ENCODE assay signal across 18 mouse cellular contexts in genomic region chr11:51768296-51768695, GRCm38 (mm10). TPM values are rescaled to one million over a fixed set of nuclear protein-coding genes. Genes with fewer than 3 reads are reported as not detected.
A peak's percentile ranks its signal among the peaks of the same experiment; 100 is the strongest.
DNase-seq lines count a peak whose midpoint lies in the region; ATAC-seq and TF ChIP-seq lines count a peak whose summit lies in the region.
"Had no signal": no experiment of that assay in that cellular context is flagged by ENCODE, and none has a peak within 500 bp of the region (broad histone marks: within the 10 kb centered on the region; RNA-seq: fewer than 3 reads in every experiment).

No protein-coding gene starts in this region.

- peak overlapping the region; percentile 56 for H3K4me3 ChIP-seq in gastrocnemius, adult 2 months
- no peak overlapping the region for H3K4me3 ChIP-seq in intestine, postnatal 0 days (ENCODE audit: low read depth, low read length)
- H3K4me3 ChIP-seq in stomach, embryonic 16.5 days (replicated peaks; ENCODE audit: low read length) = no peak overlapping the region
- H3K4me3 ChIP-seq: forebrain, embryonic 15.5 days; heart, embryonic 10.5 days; midbrain, embryonic 13.5 days had no signal

- intact Hi-C loops in gastrocnemius, adult 2 months (cut with DNase I) = loop anchor here (5.0 kb wide), 1 partner anchor 34 kb away; no protein-coding TSS in a partner anchor
- intact Hi-C loops in gastrocnemius, postnatal 36 days (cut with DNase I) = loop anchor here (5.0 kb wide), 1 partner anchor 34 kb away; no protein-coding TSS in a partner anchor

- H3K9me3 ChIP-seq in intestine, postnatal 0 days (ENCODE audit: control insufficient read depth) = no peaks in the 10 kb centered on the region
- H3K9me3 ChIP-seq in stomach, embryonic 16.5 days (replicated peaks; ENCODE audit: control insufficient read depth, low read length) = no peaks in the 10 kb centered on the region
- H3K9me3 ChIP-seq: forebrain, embryonic 15.5 days; heart, embryonic 10.5 days; midbrain, embryonic 13.5 days had no signal

- peak overlapping the region; percentile 99 for H3K27ac ChIP-seq in gastrocnemius, adult 2 months
- H3K27ac ChIP-seq in intestine, postnatal 0 days (ENCODE audit: low read depth, low read length) = peak overlapping the region; percentile 89
- H3K27ac ChIP-seq in stomach, embryonic 16.5 days (ENCODE audit: low read length) = peak overlapping the region; percentile 34
- H3K27ac ChIP-seq: forebrain, embryonic 15.5 days; heart, embryonic 10.5 days; midbrain, embryonic 13.5 days had no signal

- H3K27me3 ChIP-seq in intestine, postnatal 0 days (replicated peaks; ENCODE audit: control insufficient read depth, insufficient read depth, low read length) = no peaks in the 10 kb centered on the region
- H3K27me3 ChIP-seq in stomach, embryonic 16.5 days (ENCODE audit: control insufficient read depth, insufficient read depth, low read length) = no peaks in the 10 kb centered on the region
- H3K27me3 ChIP-seq: forebrain, embryonic 15.5 days; midbrain, embryonic 13.5 days had no signal

- no peaks in the 10 kb centered on the region for H3K4me1 ChIP-seq in intestine, postnatal 0 days (replicated peaks; ENCODE audit: control insufficient read depth, insufficient read depth, low read length)
- H3K4me1 ChIP-seq in stomach, embryonic 16.5 days (ENCODE audit: control insufficient read depth, insufficient read depth, low read length) = peaks cover 10% of the 10 kb centered on the region

- WGBS in intestine, postnatal 0 days = 35% methylated on average over 5 of the region's 5 CpGs
- 59% methylated on average over 5 of the region's 5 CpGs for WGBS in stomach, embryonic 16.5 days

- H3K36me3 ChIP-seq in intestine, postnatal 0 days (ENCODE audit: control insufficient read depth, insufficient read depth) = no peaks in the 10 kb centered on the region; the same call in 1 of the 2 replicates
- H3K36me3 ChIP-seq in stomach, embryonic 16.5 days (ENCODE audit: control insufficient read depth, insufficient read depth, low read length) = no peaks in the 10 kb centered on the region
- H3K36me3 ChIP-seq: forebrain, embryonic 15.5 days; midbrain, embryonic 13.5 days had no signal

- no peak for TF ChIP-seq CTCF in gastrocnemius, adult 2 months (IDR thresholded peaks at IDR 0.05)
- TF ChIP-seq CTCF in intestine, postnatal 0 days (IDR thresholded peaks at IDR 0.05; ENCODE audit: low read depth) = no peak

- DNase-seq in gastrocnemius, adult 2 months = peak; percentile 37
- no peak for DNase-seq in gastrocnemius, postnatal 36 days
- DNase-seq in kidney, postnatal 36 days = peak; percentile 24 to 48
- DNase-seq in kidney, postnatal 14 days = no peak
- no peak for DNase-seq in embryo, embryonic 9.5 days (ENCODE audit: extremely low spot score)
- no peak for DNase-seq in lung, adult 18-20 months
- DNase-seq: adrenal gland, postnatal 36 days; cerebellum, postnatal 14 days; lung, adult 2 months; lung, postnatal 4 days; right cerebral cortex, postnatal 14 days; thymus, adult 2 months had no signal

- H3K9ac ChIP-seq in intestine, postnatal 0 days (ENCODE audit: low read depth, low read length) = peak overlapping the region; percentile 28; the same call in 1 of the 2 replicates
- no peak overlapping the region for H3K9ac ChIP-seq in stomach, embryonic 16.5 days (ENCODE audit: low read length)
- H3K9ac ChIP-seq: forebrain, embryonic 15.5 days; midbrain, embryonic 13.5 days had no signal

- peak overlapping the region; percentile 43 for H3K4me2 ChIP-seq in intestine, postnatal 0 days (replicated peaks; ENCODE audit: low read depth)
- no peak overlapping the region for H3K4me2 ChIP-seq in stomach, embryonic 16.5 days (ENCODE audit: low read depth, low read length)
- H3K4me2 ChIP-seq: forebrain, embryonic 15.5 days; midbrain, embryonic 13.5 days had no signal

- peak; percentile 91 for ATAC-seq in intestine, postnatal 0 days
- ATAC-seq in stomach, embryonic 16.5 days (ENCODE audit: insufficient read depth, low FRiP score) = 0 out of 2 replicates have a peak, but pooled peaks have one; percentile 13
- ATAC-seq: activated CD4-positive, CD25-positive, alpha-beta regulatory T cell, adult 4 months; forebrain, embryonic 15.5 days; midbrain, embryonic 13.5 days had no signal

RNA-seq across cellular contexts. Expression of gene Sar1b, which starts 4.8 kb away (rescaled TPM):
- total RNA-seq in gastrocnemius, adult 2 months (2021) = 100 to 1,000 TPM; 439 to 509 TPM
- total RNA-seq in gastrocnemius, postnatal 36 days (2021) = 100 to 1,000 TPM; 428 to 446 TPM
- polyA plus RNA-seq in intestine, postnatal 0 days (2015; fragmentation: Nextera tagmentation; extraction: Ambion mirVana) = 442 and 470 TPM in 2 replicates
- 125 and 126 TPM in 2 replicates for polyA plus RNA-seq in stomach, embryonic 16.5 days (2015; fragmentation: Nextera tagmentation; extraction: Ambion mirVana)

RNA-seq across cellular contexts. Expression of gene Sec24a, which starts 4.9 kb away (rescaled TPM):
- 10 to 100 TPM; 41.1 to 56.0 TPM for total RNA-seq in gastrocnemius, adult 2 months (2021)
- total RNA-seq in gastrocnemius, postnatal 36 days (2021) = 10 to 100 TPM; 38.8 to 42.3 TPM
- 47.1 and 49.1 TPM in 2 replicates for polyA plus RNA-seq in intestine, postnatal 0 days (2015; fragmentation: Nextera tagmentation; extraction: Ambion mirVana)
- polyA plus RNA-seq in stomach, embryonic 16.5 days (2015; fragmentation: Nextera tagmentation; extraction: Ambion mirVana) = 15.9 and 16.5 TPM in 2 replicates

Comparison
In these comparisons a context has a peak if more than half of its experiments do, and no peak if none do; other contexts are left out.
1. DNase-seq: peak in gastrocnemius, adult 2 months (single experiment) and kidney, postnatal 36 days (2 of 2); none in gastrocnemius, postnatal 36 days (0 of 2), kidney, postnatal 14 days (single experiment), embryo, embryonic 9.5 days (single experiment) and lung, adult 18-20 months (0 of 2).
2. H3K27ac ChIP-seq: peak in every context shown above with its lines; median percentile 99 in gastrocnemius, adult 2 months; 89 in intestine, postnatal 0 days; 34 in stomach, embryonic 16.5 days.